Mouse (Mus musculus): ENCODE data around the gene Dusp15.

Dusp15 gene

GRCm38 (mm10) chr2:152904127-152904643 lies 47.3 kb downstream of the Dusp15 start:
- peak; percentile 21 for DNase-seq

DNA sequence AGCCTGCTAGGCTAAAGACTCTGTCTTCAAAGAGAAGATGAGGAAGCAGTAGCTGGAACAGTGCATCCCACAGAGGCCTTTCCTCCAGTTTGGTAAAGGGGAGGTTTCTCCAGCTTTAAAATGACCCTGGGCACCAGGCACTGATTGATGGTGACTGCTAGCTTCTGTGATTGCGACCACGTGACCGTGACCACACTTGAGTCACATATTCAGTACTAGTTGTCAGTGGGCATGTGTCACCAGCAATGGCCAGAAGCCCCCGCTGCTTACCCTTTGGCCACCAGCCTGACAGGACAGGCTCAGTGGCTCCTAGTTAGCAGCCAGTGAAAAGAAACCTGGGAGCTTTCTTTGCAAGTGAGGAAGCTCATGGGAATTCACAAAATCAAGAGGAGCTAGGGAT lies 47.9 kb downstream of the Dusp15 start:
- DNase-seq = no peak

GRCm38 (mm10) chr2:152902658-152903057 lies 48.8 kb downstream of the Dusp15 start:
- DNase-seq = no peak

GRCm38 (mm10) chr2:152901296-152901695 lies 50.2 kb downstream of the Dusp15 start:
- DNase-seq = no peak

DNA sequence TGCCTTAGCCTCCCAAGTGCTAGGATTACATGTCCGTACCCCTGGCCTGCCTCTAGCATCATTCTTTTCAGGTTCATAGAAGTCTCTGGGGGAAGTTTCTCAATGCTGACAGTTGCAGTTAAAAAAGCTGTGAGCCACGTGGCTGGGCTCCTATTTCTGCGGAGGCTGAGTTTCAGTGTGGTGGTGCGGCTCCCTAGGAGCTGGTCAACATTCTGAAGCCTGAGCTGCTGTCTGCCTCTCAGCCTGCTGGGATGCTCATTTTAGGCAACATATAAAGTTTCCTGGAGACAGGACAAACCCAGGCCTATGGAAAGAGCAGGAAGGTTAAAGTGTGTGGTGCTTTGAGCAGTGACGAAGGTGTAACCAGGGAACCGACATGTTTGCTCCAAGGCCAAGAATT lies 52.5 kb downstream of the Dusp15 start:
- no peak for DNase-seq

- no peak for DNase-seq
These were observed 54.6 kb downstream of the Dusp15 start for GRCm38 (mm10) chr2:152896926-152897325.

- no peak for DNase-seq
These were observed 55.7 kb downstream of the Dusp15 start for GRCm38 (mm10) chr2:152895834-152896233.
